Comparison of ENCODE assay signal across 1 mouse cellular context in the genomic region with DNA sequence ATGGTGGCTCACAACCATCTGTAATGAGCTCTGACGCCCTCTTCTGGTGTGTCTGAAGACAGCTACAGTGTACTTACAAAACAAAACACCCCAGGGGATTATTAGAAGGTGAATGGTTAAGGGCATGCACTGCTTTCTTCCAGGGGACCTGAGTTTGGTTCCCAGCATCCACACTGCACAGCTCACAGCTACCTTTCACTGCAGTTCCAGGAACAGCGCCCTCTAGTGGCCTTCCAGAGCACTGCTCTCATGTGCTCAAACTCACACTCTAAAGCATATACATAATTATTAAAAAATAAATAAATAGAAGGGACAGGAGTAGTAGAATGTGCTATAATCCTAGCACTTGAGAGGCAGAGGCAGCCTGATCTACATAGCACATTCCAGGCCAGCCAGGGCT.
A peak's percentile ranks its signal among the peaks of the same experiment; 100 is the strongest.
TF ChIP-seq lines count a peak whose summit lies in the region.

No protein-coding gene starts in this region.

TF ChIP-seq in MEL, 35 proteins besides CTCF, POLR2A, EP300 and RAD21 (continued from another document):
- TF ChIP-seq SMC3 (IDR thresholded peaks at IDR 0.05; ENCODE audit: low read depth, low read length): peak; percentile 33
